Mouse (Mus musculus) G1E (cell line): Measurements from ENCODE around the gene Gys2. TPM values are rescaled to one million over a fixed set of nuclear protein-coding genes. Genes with fewer than 3 reads are reported as not detected.

Experiments used
- ATAC-seq: 2 replicates; pipeline ENCODE4 v1.8.0; 2016; ENCODE audit warnings: mild to moderate bottlenecking; ENCODE audit not compliant: insufficient number of reproducible peaks, poor library complexity, low FRiP score, severe bottlenecking; ENCODE audit errors: extremely low read depth
- DNase-seq: peaks from one replicate; pipeline ENCODE4 v3.0.0; 2012; ENCODE audit warnings: low spot score
- H3K27me3 ChIP-seq: 2 replicates; pipeline ENCODE4 v1.6.1; 2012; ENCODE audit warnings: mild to moderate bottlenecking, low read length, inconsistent platforms; ENCODE audit not compliant: insufficient read depth
- H3K36me3 ChIP-seq: replicated peaks from 2 replicates; pipeline ENCODE3; 2012; ENCODE audit warnings: mild to moderate bottlenecking, inconsistent platforms
- H3K4me1 ChIP-seq: 2 replicates; pipeline ENCODE4 v1.6.1; 2012; ENCODE audit warnings: low read depth, low read length, inconsistent platforms, mixed read lengths; ENCODE audit not compliant: insufficient read depth
- H3K4me3 ChIP-seq: 2 replicates; pipeline ENCODE4 v1.5.1; 2012; ENCODE audit warnings: low read depth, mild to moderate bottlenecking, inconsistent platforms, low read length, moderate library complexity, mixed read lengths
- H3K9me3 ChIP-seq: replicated peaks from 2 replicates; pipeline ENCODE4 v1.6.1; 2012; ENCODE audit warnings: inconsistent platforms
- CTCF ChIP-seq: IDR thresholded peaks from 2 replicates; pipeline ENCODE4 v1.5.1; 2012; ENCODE audit warnings: low read depth, low read length, inconsistent platforms, mixed read lengths
- GATA1 ChIP-seq: IDR thresholded peaks from 2 replicates; pipeline ENCODE4 v1.6.1; 2012; ENCODE audit warnings: borderline replicate concordance, low read length, inconsistent platforms, mixed read lengths
- GATA2 ChIP-seq: IDR thresholded peaks from 2 replicates; pipeline ENCODE4 v1.6.1; 2012; ENCODE audit warnings: low read depth, low read length, inconsistent platforms, borderline replicate concordance
- POLR2AphosphoS5 ChIP-seq: IDR thresholded peaks from 2 replicates; pipeline ENCODE4 v1.6.1; 2012; ENCODE audit warnings: low read depth, low read length, inconsistent platforms; ENCODE audit not compliant: insufficient replicate concordance
- TAL1 ChIP-seq: conservative IDR thresholded peaks from 2 replicates; pipeline ENCODE4 v1.6.1; 2012; ENCODE audit warnings: low read depth, low read length, inconsistent platforms, mixed read lengths
- polyA plus RNA-seq: library from polyadenylated mRNA; stranded (reverse); fragments of >175 nt; gene quantifications from 2 replicates; pipeline ENCODE4 v1.2.3, GENCODE M21; 2012
- total RNA-seq, 2 experiments: library from RNA; stranded (forward) in 1 of 2; stranded (reverse) in 1 of 2; fragments of 200-1000 nt in 1 of 2; fragments of >200 nt in 1 of 2; fragmentation: Nextera tagmentation in 1 of 2; gene quantifications; 2 replicates each; pipeline ENCODE4 v1.2.3; 2014 to 2017

The Gys2 gene
- total and polyA plus RNA-seq, 3 experiments: not detected

GRCm38 (mm10) chr6:142384521-142384920, 88.4 kb downstream of the Gys2 start:
- Histone ChIP-seq H3K4me3 (no peak overlapping the region), H3K36me3 (peaks cover 50% of the 10 kb centered on the region), H3K4me1 (peaks cover 24% of the 10 kb centered on the region), H3K9me3 (no peaks in the 10 kb centered on the region), H3K27me3 (no peaks in the 10 kb centered on the region)
- TF ChIP-seq GATA1: no peak
- TF ChIP-seq TAL1: no peak
- TF ChIP-seq CTCF: no peak
- TF ChIP-seq GATA2: no peak
- no peak for TF ChIP-seq POLR2AphosphoS5
- ATAC-seq: no peak
- no peak for DNase-seq

DNA sequence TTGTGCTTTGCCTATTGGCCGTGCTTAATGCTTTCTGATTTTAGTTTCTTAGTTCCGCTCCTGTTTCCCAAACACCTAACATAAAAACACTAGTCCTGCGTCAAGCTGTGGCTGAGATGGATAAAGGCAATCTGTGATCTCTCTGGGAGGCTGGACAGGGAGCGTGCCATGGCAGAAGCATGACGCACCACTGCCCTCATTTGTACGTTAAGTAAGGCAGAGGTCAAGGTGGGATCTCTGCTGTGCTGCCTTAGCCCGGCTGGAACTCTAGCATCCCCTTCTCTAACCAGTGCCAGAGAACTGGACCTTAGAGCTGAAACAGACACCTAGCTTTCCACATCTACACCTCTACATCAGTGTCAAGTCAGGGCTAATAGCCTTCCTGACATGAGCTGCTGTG, 91.3 kb downstream of the Gys2 start:
- H3K36me3 ChIP-seq: peaks cover 66% of the 10 kb centered on the region
- no peak overlapping the region for H3K4me3 ChIP-seq
- peaks cover 17% of the 10 kb centered on the region for H3K4me1 ChIP-seq
- DNase-seq: no peak
- H3K27me3 ChIP-seq: no peaks in the 10 kb centered on the region
- no peak for TF ChIP-seq TAL1
- TF ChIP-seq POLR2AphosphoS5: no peak
- TF ChIP-seq GATA2: no peak
- TF ChIP-seq CTCF: no peak
- no peak for TF ChIP-seq GATA1
- no peak for ATAC-seq
- no peaks in the 10 kb centered on the region for H3K9me3 ChIP-seq

- Histone ChIP-seq H3K27me3 (no peaks in the 10 kb centered on the region), H3K4me1 (peaks cover 12% of the 10 kb centered on the region; the same call in 1 of the 2 replicates), H3K4me3 (no peak overlapping the region), H3K36me3 (peaks cover 83% of the 10 kb centered on the region), H3K9me3 (no peaks in the 10 kb centered on the region)
- no peak for DNase-seq
- TF ChIP-seq POLR2AphosphoS5 (no peak), CTCF (no peak), GATA1 (no peak), TAL1 (no peak), GATA2 (no peak)
- ATAC-seq: no peak
Measured at GRCm38 (mm10) chr6:142379961-142380360, 92.9 kb downstream of the Gys2 start.

DNA sequence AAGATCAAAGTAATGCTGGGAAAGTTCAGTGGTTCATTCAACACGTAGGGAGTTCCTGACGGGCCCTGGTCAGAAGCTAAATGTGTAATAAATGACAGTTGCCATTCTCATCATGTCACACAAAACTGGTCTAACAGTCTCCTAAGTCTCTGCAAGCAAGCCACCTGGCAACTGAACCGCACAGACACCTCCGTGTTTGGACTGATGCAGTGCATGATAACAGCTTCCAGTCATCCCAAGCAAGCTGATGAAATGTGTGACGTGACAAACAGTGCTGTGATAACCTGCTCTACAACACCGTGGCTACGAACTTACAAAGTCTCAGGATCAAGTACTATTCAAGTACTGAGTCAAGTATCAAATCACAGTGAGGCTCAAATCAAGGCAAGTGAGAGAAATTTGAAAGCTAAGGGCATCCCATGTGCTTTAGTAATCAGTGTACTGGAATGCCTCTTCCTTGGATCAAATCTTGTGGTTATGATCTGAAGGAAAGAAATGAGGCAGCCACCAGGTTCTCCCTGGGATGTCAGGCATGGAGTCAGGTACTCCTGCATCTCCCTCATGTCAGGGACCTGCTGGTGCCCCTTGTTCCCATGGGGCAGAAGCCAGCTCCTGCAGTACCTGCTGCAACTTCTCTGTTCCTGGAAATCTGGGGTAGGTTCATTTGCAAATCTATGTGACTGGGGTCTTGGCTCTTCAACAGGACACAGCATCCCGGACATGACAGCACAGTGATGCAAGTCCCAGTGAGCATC, 94.2 kb downstream of the Gys2 start:
- ATAC-seq (no peak), DNase-seq (no peak)
- H3K4me1 ChIP-seq: peaks cover 7% of the 10 kb centered on the region; the same call in 1 of the 2 replicates
- H3K4me3 ChIP-seq: no peak overlapping the region
- TF ChIP-seq GATA2 (no peak), TAL1 (no peak), CTCF (no peak), POLR2AphosphoS5 (no peak), GATA1 (no peak)
- H3K27me3 ChIP-seq: no peaks in the 10 kb centered on the region
- peaks cover 88% of the 10 kb centered on the region for H3K36me3 ChIP-seq
- H3K9me3 ChIP-seq: no peaks in the 10 kb centered on the region

- peaks cover 90% of the 10 kb centered on the region for H3K36me3 ChIP-seq
- DNase-seq: no peak
- TF ChIP-seq POLR2AphosphoS5 (no peak), GATA2 (no peak)
- H3K9me3 ChIP-seq: no peaks in the 10 kb centered on the region
- peaks cover 7% of the 10 kb centered on the region; the same call in 1 of the 2 replicates for H3K4me1 ChIP-seq
- H3K27me3 ChIP-seq: no peaks in the 10 kb centered on the region
- no peak overlapping the region for H3K4me3 ChIP-seq
- ATAC-seq: no peak
Measured at GRCm38 (mm10) chr6:142377081-142377480, 95.8 kb downstream of the Gys2 start.

Other genes starting within 250 kb of the Gys2 start
- not detected in 2 replicates for gene Iapp, start 174.7 kb downstream of the Gys2 start, total RNA-seq (2014; fragmentation: Nextera tagmentation)
- gene Iapp, start 174.7 kb downstream of the Gys2 start, total RNA-seq (2017): not detected in 2 replicates
- not detected in 2 replicates for gene Iapp, start 174.7 kb downstream of the Gys2 start, polyA plus RNA-seq
- gene Slco1a5, start 150.1 kb downstream of the Gys2 start, total RNA-seq (2014; fragmentation: Nextera tagmentation): not detected in 2 replicates
- 0.05 TPM in 1 of 2 replicates, not detected in the other for gene Slco1a5, start 150.1 kb downstream of the Gys2 start, total RNA-seq (2017)
- not detected in 2 replicates for gene Slco1a5, start 150.1 kb downstream of the Gys2 start, polyA plus RNA-seq
- gene Pyroxd1, start 127.5 kb downstream of the Gys2 start, total RNA-seq (2014; fragmentation: Nextera tagmentation): 10.9 and 14.9 TPM in 2 replicates
- gene Pyroxd1, start 127.5 kb downstream of the Gys2 start, total RNA-seq (2017): 18.2 and 18.8 TPM in 2 replicates
- gene Pyroxd1, start 127.5 kb downstream of the Gys2 start, polyA plus RNA-seq: 2.0 and 2.3 TPM in 2 replicates
- gene Recql, start 86.0 kb downstream of the Gys2 start, total RNA-seq (2014; fragmentation: Nextera tagmentation): 52.1 and 81.1 TPM in 2 replicates
- gene Recql, start 86.0 kb downstream of the Gys2 start, total RNA-seq (2017): 49.5 and 50.5 TPM in 2 replicates
- gene Recql, start 86.0 kb downstream of the Gys2 start, polyA plus RNA-seq: 1.2 and 1.5 TPM in 2 replicates
- 31.2 and 33.6 TPM in 2 replicates for gene Golt1b, start 85.9 kb downstream of the Gys2 start, total RNA-seq (2014; fragmentation: Nextera tagmentation)
- 45.9 and 51.2 TPM in 2 replicates for gene Golt1b, start 85.9 kb downstream of the Gys2 start, total RNA-seq (2017)
- 13.1 and 15.7 TPM in 2 replicates for gene Golt1b, start 85.9 kb downstream of the Gys2 start, polyA plus RNA-seq
- not detected in 2 replicates for gene Spx, start 59.7 kb downstream of the Gys2 start, total RNA-seq (2014; fragmentation: Nextera tagmentation)
- gene Spx, start 59.7 kb downstream of the Gys2 start, total RNA-seq (2017): 0.11 TPM in 1 of 2 replicates, not detected in the other
- gene Spx, start 59.7 kb downstream of the Gys2 start, polyA plus RNA-seq: not detected in 2 replicates
- gene Ldhb, start 34.8 kb upstream of the Gys2 start, total RNA-seq (2014; fragmentation: Nextera tagmentation): not detected in 2 replicates
- not detected in 2 replicates for gene Ldhb, start 34.8 kb upstream of the Gys2 start, total RNA-seq (2017)
- 0.09 TPM in 1 of 2 replicates, not detected in the other for gene Ldhb, start 34.8 kb upstream of the Gys2 start, polyA plus RNA-seq
- gene Kcnj8, start 98.5 kb upstream of the Gys2 start, total RNA-seq (2014; fragmentation: Nextera tagmentation): not detected in 2 replicates
- gene Kcnj8, start 98.5 kb upstream of the Gys2 start, total RNA-seq (2017): 0.16 TPM in 1 of 2 replicates, not detected in the other
- not detected in 2 replicates for gene Kcnj8, start 98.5 kb upstream of the Gys2 start, polyA plus RNA-seq
- gene Abcc9, start 229.2 kb upstream of the Gys2 start, total RNA-seq (2014; fragmentation: Nextera tagmentation): not detected in 2 replicates
- gene Abcc9, start 229.2 kb upstream of the Gys2 start, total RNA-seq (2017): 0.12 and 0.27 TPM in 2 replicates
- not detected in 2 replicates for gene Abcc9, start 229.2 kb upstream of the Gys2 start, polyA plus RNA-seq